Mouse (Mus musculus): ENCODE data around the gene Trpm2.
"Not testable (repeated sequence)": the region's sequence is repeated elsewhere in the genome, so short reads cannot be mapped to it uniquely, and the experiment has no call there.

Trpm2 gene

DNA sequence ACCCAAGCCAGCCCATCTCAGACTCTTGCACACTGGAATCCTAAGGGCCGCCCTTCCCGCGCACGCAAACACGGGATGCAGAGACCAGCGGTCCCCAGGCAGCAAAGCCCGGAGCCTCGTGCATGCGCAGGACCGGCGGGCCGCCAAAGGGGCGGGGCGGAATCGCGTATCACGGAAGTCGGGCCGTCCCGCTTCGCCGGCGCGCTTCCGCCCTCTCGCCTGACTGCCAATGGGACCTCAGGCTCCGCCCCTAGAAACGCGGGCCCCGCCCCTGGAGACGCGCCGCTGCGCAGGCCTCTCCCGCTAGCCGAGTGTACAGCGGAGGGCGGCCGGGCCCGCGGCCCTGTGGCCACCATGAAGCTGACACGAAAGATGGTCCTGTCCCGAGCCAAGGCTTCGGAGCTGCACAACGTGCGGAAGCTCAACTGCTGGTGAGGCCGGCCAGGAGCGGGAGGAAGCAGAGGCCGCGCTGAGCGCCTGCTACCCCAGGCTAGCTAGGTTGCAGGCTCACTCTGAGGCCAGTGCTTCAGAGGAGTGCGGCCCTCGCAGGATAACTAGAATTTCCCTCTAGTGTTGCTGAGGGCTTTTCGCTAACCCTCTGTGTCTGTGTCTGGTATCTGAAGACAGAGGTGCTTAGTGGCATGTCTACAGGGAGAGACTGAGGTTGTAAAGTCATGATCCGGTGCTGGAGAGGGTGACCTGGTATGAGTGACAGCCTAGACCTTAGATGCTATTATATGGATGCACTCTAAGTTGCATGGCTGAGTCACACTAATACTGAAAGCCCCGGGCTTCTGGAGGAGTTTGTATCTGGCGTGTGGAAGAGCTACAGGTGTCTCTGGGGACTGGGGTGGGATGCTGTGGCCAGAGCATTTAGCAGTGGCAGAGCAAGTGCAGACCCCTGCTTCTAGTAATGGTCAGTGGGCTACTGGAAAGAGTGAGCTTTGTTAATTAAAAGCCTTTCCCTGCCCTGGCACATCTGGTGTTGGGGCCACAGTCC lies 8.3 kb upstream of the Trpm2 start, which contains the start of gene 1810043G02Rik:
Gene 1810043G02Rik (plus strand): TSS at position 174 of the 1,000 bp plus-strand sequence.
- peak; percentile 99 for DNase-seq (ENCODE audit: low read depth, low spot score)

DNA sequence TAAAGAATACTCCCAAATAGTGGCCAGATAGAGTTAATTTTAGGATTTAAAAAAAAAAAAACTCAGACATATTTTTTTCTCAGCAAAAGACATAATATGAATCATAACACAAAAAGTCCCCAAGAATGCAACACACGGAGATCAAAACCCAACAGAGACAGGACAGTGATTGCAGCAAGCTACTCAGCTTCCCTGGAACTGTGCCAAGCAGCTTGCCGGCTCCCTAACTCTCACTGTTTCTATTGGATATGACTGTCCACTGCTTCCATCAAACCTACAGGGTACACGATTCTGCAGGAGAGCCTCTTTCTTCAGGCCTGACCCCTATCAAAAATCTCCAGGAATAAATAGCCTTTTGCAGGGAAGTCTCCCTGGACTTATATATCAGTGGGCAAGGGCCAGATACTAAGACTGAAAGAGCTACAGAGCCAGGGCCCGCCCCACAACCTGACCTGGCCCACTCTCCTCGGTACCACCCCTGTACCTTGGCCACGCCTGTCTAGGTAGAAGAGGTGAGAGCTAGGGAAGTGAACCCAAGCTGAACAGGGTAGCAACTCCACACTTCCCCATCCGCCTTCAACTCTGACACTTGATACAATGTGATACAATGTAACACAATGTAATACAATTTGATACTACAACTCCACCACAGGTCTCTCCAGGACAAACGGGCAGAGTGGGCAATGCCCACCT lies 6.2 kb upstream of the Trpm2 start:
- peak; percentile 19 for DNase-seq (ENCODE audit: low read depth, low spot score)

DNA sequence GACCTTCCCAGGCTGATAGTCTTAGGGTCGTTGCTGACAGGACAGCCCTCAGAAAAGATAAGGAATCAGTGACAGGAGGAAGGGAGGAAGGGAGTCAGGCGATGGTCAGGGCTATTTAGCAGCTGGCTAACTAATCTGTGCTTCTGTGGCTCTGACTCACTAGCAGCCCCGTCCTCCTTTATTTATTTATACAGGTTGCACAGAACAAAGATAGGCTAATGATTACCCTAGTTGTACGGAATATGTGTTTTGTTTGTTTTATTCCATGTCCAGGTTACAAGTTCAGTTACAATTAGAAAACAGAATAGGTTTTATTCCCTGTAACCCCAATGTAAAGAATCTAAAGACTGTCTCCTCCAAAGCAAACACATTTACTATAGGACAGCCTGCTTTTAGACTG lies 5.3 kb upstream of the Trpm2 start:
- no peak for DNase-seq (ENCODE audit: low read depth, low spot score)

DNA sequence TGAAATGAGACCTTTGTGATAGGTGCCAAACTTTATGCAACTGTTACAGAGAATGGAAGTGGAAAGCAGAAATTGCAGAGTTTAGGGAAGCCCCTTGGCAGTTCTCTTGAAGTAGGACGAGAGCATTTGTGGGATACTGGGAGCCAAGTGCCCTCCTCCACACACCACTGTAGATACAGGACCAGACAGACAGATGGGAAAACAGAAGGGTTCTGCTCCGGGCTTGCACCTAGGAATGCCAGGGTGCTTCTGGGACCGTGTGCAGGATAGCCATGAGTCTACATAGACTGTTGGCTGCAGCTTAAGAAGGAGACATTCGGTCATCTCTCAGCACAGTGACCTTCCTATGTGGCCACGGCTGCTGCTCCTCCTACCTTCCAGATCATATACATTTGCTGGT lies 4.4 kb upstream of the Trpm2 start:
- peak; percentile 59 for DNase-seq (ENCODE audit: low read depth, low spot score)

DNA sequence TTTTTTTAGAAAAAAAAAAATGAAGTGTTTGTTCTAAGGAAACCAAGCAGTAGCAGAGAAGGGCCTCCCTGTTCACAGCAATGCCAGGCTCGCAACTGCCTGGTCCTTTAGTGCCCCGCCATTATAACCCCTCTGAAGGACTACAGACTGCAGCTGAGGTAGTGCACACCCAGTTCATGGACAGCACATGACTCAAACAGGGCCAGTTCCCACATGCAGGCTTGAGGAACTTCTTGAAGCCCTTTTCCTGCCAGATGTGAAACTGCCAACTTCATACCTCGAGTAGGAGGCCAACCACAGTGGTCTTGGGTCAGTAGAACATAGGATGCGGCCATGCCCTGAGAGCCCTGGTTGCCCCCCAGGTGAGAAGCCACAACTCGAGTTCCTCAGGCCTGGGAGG lies 4.0 kb upstream of the Trpm2 start:
- peak; percentile 19 for DNase-seq (ENCODE audit: low read depth, low spot score)

DNA sequence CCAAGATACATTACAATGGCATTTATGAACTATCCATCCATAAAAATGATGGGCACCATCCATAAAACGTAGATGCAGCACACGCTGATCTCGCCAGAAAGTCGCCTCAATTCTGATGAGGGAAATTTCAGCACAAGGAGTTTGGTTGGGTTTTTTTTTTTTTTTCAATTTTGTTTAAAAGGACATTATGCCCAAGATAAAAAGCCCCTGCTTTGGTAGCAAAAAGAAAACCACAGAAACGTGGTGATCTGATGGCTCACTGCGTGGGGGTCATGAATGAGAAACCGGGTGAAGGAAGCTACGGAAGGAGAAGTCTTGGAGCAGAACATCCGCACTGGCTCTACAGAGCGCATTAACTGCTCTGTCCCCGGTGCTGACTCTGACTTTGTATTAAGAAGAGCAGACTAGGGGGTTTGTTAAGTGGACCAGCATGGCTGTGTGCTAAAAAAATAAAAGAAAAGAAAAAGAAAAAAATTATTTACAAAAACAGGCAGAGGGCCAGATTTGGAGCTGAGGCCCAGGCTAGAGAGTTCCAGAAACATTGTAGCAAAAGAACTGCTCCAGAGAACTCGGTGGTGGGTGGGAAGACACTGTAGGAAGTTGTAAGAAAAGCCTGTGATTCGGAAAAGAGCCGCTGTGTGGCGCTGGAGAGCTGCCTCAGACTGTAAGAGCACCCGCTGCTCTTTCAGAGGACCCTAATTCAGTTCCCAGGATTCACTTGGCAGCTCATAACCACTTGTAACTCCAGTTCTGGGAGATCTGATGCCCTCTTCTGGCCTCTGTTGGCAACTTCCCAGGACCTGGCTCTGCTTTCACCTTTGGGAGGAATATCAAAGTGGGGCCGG lies 1.6 kb upstream of the Trpm2 start:
- peak; percentile 63 for DNase-seq (ENCODE audit: low read depth, low spot score)

DNA sequence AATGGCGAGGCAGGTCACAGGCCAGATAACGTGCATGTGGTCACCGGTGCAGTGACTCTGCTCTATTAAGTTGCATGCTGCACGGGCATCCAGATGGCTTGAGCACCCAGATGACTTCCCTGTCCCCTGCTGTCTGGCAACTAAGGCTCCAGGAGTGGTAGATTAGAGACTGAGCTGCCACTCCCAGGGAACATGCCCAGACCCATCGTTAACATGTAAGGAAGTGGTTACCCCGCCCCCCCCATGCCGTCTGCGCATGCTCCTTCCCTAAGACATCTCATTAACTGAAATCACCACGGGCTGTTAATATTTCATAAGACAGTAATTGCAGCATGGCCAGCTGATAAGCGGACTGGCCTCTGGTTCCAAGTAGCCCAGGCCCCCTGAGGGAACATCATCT lies 828 bp upstream of the Trpm2 start:
- no peak for DNase-seq (ENCODE audit: low read depth, low spot score)

DNA sequence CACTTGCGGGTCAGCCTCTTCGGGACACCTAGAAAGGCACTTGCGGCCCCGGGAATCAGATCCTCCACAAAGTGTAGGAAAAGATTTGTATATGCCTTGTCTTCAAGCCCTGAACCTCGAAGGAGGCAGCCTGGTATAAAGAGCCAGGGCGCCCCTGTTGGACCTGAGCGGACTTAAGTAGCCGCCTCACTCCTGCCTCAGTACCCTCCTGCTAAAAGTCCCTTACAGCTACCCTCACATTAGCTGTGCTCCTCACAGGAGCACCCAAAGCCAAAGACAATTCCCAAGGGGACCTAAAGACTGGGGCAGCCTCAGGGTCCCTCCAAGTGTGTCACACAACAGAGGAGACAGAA lies 414 bp downstream of the Trpm2 start:
- DNase-seq (ENCODE audit: low read depth, low spot score) = no peak

DNA sequence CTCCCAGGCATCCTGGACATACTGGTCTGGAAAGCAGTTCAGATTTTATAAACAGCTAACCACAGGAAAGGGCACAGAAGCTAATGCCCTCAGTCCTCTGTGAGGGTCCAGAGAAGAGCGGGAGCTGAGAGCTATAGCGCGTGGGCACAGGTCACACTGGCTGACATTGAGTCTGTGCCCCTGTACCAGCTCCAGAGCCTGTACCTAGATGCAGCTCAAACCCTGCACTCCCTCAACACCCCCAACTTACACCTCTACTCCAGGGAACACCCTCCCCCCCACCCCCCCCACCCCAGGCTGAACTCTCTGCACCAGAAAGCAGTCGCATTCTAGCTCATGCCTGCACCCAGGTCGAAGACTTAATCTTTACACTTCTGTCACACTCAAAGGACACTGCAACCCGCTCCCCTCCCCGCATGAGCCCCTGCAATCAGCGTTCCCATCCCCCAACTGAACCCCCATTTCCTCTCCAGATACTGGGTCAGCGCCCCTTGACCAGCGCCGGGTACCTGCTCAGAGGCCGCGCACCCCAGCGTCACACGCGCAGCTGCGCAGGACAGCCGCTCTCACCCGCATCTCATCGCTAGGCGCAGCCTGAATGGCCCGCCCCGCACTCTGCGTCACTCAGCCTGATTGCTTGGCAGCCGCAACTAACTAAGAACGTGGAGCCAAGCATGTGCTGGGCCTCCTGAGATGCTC lies 940 bp downstream of the Trpm2 start:
- DNase-seq (ENCODE audit: low read depth, low spot score) = peak; percentile 93

DNA sequence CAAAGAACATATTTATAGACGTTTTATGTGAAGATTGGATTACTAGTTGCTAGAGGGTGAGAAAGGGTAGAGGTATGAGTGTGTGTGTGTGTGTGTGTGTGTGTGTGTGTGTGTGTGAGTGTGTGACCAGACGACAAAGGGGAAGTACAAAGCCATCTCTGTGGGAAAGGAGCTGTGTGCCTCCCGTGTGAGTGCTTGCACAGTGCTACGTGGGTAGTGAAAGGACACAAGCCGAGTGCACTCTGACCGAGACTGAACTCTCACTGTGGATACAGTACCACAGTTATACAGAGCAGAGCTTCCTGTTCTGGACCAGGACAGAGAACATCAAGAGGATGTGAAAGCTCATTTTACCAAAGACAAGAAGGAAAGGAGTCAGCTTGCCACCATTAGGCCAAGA lies 6.4 kb downstream of the Trpm2 start:
- peak; percentile 36 for DNase-seq (ENCODE audit: low read depth, low spot score)

DNA sequence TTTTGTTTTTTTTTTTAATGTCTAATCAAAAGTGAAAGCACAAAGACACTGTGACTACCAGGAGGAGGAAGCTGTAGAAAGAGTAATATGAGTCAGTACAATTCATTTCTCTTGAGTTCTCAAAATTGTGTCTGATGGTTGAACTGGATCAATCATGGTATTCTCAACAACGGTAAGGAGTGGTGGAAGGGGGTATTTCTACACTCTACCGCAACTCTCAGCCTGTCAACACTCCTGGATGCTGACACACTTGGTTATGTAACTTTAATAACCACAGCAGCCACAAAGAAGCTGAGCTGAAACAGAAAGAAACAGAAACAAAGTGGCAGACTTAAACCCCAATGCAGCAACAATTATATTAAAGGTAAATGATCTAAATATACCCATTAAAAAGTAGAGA lies 7.6 kb downstream of the Trpm2 start:
- DNase-seq (ENCODE audit: low read depth, low spot score) = no peak

DNA sequence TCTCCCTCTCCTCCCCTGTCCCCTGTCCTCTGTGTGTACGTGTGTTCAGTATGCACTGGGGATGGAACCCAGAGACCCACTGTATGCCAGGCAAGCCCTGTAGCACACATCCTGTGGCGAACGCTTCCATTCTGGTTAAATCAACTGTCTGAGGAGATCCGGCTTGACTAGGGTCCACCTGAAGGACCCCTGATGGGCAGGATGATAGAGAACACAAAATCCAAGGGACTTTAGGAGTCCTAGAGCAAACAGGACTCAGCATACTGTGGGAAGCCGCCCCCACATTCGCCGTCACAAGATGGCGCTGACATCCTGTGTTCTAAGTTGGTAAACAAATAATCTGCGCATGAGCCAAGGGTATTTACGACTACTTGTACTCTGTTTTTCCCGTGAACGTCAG lies 19.9 kb downstream of the Trpm2 start:
- not testable (repeated sequence) for DNase-seq (ENCODE audit: low read depth, low spot score)

DNA sequence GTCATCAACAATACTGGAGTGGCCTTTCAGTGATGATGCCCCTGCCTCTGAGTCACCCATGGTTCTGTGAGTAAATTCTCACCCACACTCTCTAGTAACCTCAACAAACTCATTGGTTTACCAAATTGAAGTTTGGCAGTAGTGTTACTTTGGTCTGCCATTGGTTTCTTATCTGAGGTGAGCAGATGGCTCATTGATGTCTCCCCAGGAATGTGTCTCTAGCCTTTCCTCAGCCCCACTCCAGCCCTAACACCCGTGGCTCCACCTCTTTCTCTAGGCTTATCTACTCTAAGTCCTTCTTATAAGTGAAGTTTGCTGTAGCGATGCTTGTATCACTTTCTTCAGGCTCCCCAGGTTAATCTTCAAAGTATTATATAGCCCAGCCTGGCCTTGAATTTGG lies 30.7 kb downstream of the Trpm2 start:
- DNase-seq (ENCODE audit: low read depth, low spot score) = peak; percentile 49

DNA sequence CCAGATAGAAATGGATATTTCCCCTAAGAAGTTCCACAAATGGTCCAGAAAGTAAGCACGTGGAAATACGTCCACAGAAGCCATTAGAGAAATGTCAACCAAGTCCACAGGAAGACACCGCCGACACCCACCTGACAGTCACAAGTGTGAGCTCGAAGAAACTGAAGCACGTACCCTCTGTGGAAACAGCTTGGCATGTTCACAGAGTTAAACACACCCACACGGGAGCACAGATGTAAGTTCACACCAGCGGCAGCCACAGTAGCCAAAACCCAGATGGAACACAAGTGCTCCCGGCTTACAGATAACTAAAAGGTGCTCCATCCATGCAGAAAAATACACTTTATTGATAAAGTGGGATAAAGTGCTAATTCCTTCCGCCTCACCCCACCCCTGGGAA lies 43.0 kb downstream of the Trpm2 start:
- DNase-seq (ENCODE audit: low read depth, low spot score) = peak; percentile 49

DNA sequence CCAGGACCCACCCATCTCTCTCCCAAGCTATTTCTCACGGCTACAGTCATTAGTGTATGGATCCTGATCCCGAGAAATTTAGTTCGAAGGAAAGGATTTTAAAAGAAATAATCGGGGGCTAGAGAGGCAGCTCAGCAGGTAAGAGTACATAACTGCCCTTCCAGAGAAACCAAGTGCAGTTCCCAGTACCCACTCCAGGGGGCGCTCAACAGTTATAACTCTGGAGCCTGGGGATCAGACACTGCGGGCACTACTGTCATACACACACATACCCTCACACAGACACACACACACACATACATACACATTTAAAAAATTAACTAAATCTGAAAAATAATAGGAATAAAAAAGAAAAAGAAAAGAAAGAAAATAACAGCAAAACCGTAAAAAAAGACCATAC lies 44.2 kb downstream of the Trpm2 start:
- peak; percentile 53 for DNase-seq (ENCODE audit: low read depth, low spot score)

DNA sequence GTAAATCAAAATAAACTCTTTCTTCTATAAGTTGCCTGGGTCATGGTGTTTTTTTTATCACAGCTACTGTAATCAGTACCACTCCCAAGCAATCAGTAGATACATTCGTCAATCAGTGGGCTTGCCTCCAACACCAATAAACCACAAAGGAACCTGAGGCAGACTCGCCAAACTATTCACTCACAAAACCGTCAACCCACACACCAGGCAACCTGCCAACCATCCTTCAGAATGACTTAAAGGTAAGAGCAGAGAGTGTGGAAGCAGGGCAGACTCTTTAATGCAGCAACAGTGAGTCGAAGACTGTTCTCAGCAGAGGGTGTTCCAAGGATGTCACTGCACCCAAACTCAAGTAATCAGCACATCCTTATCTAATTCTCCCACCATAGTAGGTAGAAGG lies 47.7 kb downstream of the Trpm2 start:
- DNase-seq (ENCODE audit: low read depth, low spot score) = peak; percentile 78

DNA sequence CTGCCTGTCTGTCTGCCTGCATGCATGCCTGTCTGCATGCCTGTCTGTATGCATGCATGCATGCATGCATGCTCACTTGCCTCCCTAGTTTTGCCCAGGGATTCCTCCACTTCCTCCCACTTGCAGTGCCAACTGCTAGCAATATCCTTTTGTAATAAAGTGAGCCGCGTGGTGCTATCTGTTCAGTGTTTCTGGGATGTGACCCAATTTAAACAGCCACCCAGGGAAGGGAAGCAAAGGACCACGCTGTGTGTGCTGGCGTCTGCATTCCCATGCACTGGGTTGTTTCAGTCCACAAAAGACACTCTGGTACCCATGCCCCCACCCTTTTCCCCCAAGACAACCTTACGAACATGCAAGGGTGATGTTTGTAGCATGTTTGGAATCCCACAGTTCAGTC lies 49.4 kb downstream of the Trpm2 start:
- peak; percentile 71 for DNase-seq (ENCODE audit: low read depth, low spot score)

DNA sequence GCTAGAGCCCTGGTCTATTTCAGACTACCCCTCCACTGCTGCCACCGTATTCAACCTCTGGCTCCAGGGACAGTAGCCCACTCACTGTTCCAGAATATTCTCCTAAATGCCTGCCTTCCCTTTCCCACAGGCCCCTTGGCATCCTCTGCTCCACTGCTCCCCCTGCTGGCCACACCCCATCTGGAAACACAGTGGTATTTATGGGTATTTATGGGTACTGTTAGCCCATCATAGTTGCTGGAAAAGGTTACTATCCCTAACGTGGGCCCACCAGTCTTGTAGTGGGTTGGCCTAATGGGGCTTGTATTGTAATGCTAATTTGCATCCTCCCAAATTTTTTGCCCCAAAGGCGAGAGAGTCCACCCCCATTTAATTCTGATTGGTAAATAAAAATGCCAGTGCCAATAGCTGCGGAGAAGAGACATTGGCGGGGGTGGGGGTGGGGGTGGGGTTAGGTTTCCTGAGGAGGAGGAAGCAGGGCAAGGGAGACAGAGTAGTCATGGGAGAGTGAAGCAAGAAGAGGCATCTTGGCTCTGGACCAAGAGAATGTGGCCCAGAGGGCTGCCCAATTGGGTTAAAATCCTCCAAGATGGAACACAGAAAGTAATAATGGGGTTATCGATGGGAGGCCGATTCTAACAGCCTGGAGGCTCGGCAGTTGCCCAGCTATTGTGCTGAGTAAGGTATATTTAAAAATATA lies 53.6 kb downstream of the Trpm2 start:
- peak; percentile 42 for DNase-seq (ENCODE audit: low read depth, low spot score)

DNA sequence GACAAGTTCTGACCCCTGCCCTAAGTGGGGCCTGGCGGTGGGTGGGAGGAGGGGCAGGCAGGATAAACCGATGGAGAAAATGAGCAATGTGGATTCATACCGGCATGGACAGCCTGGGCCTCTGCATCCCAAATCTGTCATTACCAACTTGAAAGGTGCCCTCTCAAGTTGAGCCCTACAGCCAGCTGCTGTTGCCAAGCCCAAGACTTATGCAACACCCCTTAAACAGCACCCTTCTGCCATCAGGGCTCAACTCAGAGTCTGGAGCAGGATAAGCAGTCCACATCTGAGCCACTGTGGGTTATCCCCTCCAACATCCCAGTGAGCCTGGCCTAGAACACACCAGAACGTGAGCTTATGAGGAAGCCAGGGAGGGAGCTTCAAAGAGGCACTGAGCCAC lies 57.1 kb downstream of the Trpm2 start:
- DNase-seq (ENCODE audit: low read depth, low spot score) = no peak

DNA sequence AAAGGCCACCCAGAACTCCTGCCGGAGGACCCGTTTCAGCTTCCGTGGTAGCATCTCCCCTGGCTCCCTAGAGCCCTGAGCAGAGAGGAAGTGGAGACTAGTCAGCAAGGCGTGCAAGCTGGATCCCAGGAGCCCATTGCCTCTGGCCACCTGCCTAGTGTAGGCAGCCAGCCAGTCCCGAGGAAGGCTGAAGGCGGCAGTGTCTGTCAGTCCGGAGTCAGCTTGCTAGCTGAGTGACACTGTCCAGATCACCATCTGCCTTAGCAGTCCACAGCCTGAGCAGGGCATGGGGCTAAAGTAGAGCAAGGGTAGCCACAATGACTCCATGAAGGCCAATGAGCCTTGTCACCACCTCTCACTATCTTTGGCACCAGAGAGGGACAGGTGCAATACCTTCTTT lies 57.8 kb downstream of the Trpm2 start:
- peak; percentile 41 for DNase-seq (ENCODE audit: low read depth, low spot score)
